Mouse (Mus musculus) limb, embryonic 11.5 days (tissue): ENCODE data around the gene Ccdc138. TPM values are rescaled to one million over a fixed set of nuclear protein-coding genes. Genes with fewer than 3 reads are reported as not detected.

Experiments used
- ATAC-seq: fragments of 200-750 bp; cut with Nextera tagmentation; 2 replicates; pipeline ENCODE4 v1.8.0; 2017; ENCODE audit warnings: low read depth; ENCODE audit not compliant: insufficient number of reproducible peaks, low FRiP score, low TSS enrichment
- DNase-seq: peaks from one replicate; pipeline ENCODE4 v3.0.0-alpha.2; 2015; ENCODE audit warnings: low spot score
- H3K27ac ChIP-seq: fragments of 300-500 bp; sonication (generic); replicated peaks from 2 replicates; pipeline ENCODE4 v1.5.1; 2014; ENCODE audit warnings: low read depth, mild to moderate bottlenecking, low read length
- H3K27me3 ChIP-seq: fragments of 300-500 bp; sonication (generic); 2 replicates; pipeline ENCODE4 v1.6.1; 2014; ENCODE audit warnings: mild to moderate bottlenecking, low read length, mixed read lengths; ENCODE audit not compliant: control insufficient read depth, insufficient read depth
- H3K36me3 ChIP-seq: fragments of 300-500 bp; sonication (generic); 2 replicates; pipeline ENCODE4 v1.6.1; 2014; ENCODE audit warnings: mild to moderate bottlenecking, low read length, moderate library complexity, mixed read lengths; ENCODE audit not compliant: control insufficient read depth, insufficient read depth
- H3K4me1 ChIP-seq: fragments of 300-500 bp; sonication (generic); 2 replicates; pipeline ENCODE4 v1.6.1; 2014; ENCODE audit warnings: low read length, mixed read lengths; ENCODE audit not compliant: control insufficient read depth, insufficient read depth
- H3K4me2 ChIP-seq: fragments of 300-500 bp; sonication (generic); 2 replicates; pipeline ENCODE4 v1.6.1; 2014; ENCODE audit warnings: low read depth, mild to moderate bottlenecking, moderate library complexity; ENCODE audit not compliant: severe bottlenecking
- H3K4me3 ChIP-seq: fragments of 300-500 bp; sonication (generic); 2 replicates; pipeline ENCODE4 v1.5.1; 2014; ENCODE audit warnings: low read depth, low read length
- H3K9ac ChIP-seq: fragments of 300-500 bp; sonication (generic); 2 replicates; pipeline ENCODE4 v1.6.1; 2014; ENCODE audit warnings: mild to moderate bottlenecking, low read length
- H3K9me3 ChIP-seq: fragments of 300-500 bp; sonication (generic); 2 replicates; pipeline ENCODE4 v1.6.1; 2016; ENCODE audit warnings: low read length; ENCODE audit not compliant: control insufficient read depth
- WGBS: fragments of 180-500 bp; shearing (Covaris S2); extraction: QIAGEN DNeasy Blood & Tissue Kit; methylation state at CpG from one replicate; pipeline ENCODE4 v1.1.7; 2014; 5-methylcytosine and 5-hydroxymethylcytosine counted together
- polyA plus RNA-seq: library from polyadenylated mRNA; unstranded; fragments of >200 nt; fragmentation: Nextera tagmentation; extraction: Ambion mirVana; gene quantifications from 2 replicates; pipeline ENCODE4 v1.2.1, GENCODE M21; 2014

Ccdc138 gene
- polyA plus RNA-seq = 9.2 and 9.5 TPM in 2 replicates

GRCm38 (mm10) chr10:58497320-58498284 is at the start of gene Ccdc138:
TSS of gene Ccdc138 (plus strand) at chr10:58497948.
- peak; percentile 92 for DNase-seq
- no peaks in the 10 kb centered on the region for H3K9me3 ChIP-seq
- no peaks in the 10 kb centered on the region for H3K27me3 ChIP-seq
- WGBS = 1% methylated on average over 49 of the region's 50 CpGs
- H3K9ac ChIP-seq = peak within 1 kb of the TSS; percentile 74
- peak within 1 kb of the TSS; percentile 64 for H3K4me3 ChIP-seq
- H3K36me3 ChIP-seq = peaks cover 3% of the 10 kb centered on the region; the same call in 1 of the 2 replicates
- H3K27ac ChIP-seq = peak within 1 kb of the TSS; percentile 65; the same call in 1 of the 2 replicates
- no peaks in the 10 kb centered on the region; the same call in 1 of the 2 replicates for H3K4me1 ChIP-seq
- H3K4me2 ChIP-seq = peak within 1 kb of the TSS; percentile 51
- peak; percentile 99 for ATAC-seq

GRCm38 (mm10) chr10:58451575-58451974 is 46.2 kb upstream of the Ccdc138 start:
- Histone ChIP-seq H3K4me2 (no peak overlapping the region), H3K9me3 (no peaks in the 10 kb centered on the region), H3K4me3 (no peak overlapping the region), H3K9ac (no peak overlapping the region), H3K36me3 (no peaks in the 10 kb centered on the region; the same call in 1 of the 2 replicates), H3K27ac (no peak overlapping the region), H3K4me1 (no peaks in the 10 kb centered on the region), H3K27me3 (no peaks in the 10 kb centered on the region)
- no peak for DNase-seq
- no peak for ATAC-seq

- Histone ChIP-seq H3K4me2 (no peak overlapping the region), H3K9ac (no peak overlapping the region), H3K36me3 (no peaks in the 10 kb centered on the region; the same call in 1 of the 2 replicates), H3K4me1 (no peaks in the 10 kb centered on the region), H3K9me3 (no peaks in the 10 kb centered on the region), H3K4me3 (no peak overlapping the region), H3K27me3 (no peaks in the 10 kb centered on the region), H3K27ac (no peak overlapping the region)
- ATAC-seq = no peak
- DNase-seq = no peak
- 91% methylated on average over 1 of the region's 1 CpGs for WGBS
Measured at GRCm38 (mm10) chr10:58452185-58452584, 45.6 kb upstream of the Ccdc138 start.

- DNase-seq (no peak), ATAC-seq (no peak)
- Histone ChIP-seq H3K27me3 (no peaks in the 10 kb centered on the region), H3K27ac (no peak overlapping the region), H3K9ac (no peak overlapping the region), H3K9me3 (no peaks in the 10 kb centered on the region), H3K4me1 (no peaks in the 10 kb centered on the region), H3K4me3 (no peak overlapping the region), H3K36me3 (peaks cover 10% of the 10 kb centered on the region; the same call in 1 of the 2 replicates), H3K4me2 (no peak overlapping the region)
- WGBS = 92% methylated on average over 1 of the region's 1 CpGs
Measured at GRCm38 (mm10) chr10:58459896-58460295, 37.9 kb upstream of the Ccdc138 start.

- no peaks in the 10 kb centered on the region for H3K4me1 ChIP-seq
- DNase-seq (no peak), ATAC-seq (no peak)
- H3K4me2 ChIP-seq = no peak overlapping the region
- no peak overlapping the region for H3K4me3 ChIP-seq
- WGBS = 94% methylated on average over 5 of the region's 5 CpGs
- no peaks in the 10 kb centered on the region for H3K9me3 ChIP-seq
- no peaks in the 10 kb centered on the region for H3K27me3 ChIP-seq
- H3K9ac ChIP-seq = no peak overlapping the region
- peaks cover 18% of the 10 kb centered on the region; the same call in 1 of the 2 replicates for H3K36me3 ChIP-seq
- H3K27ac ChIP-seq = no peak overlapping the region
Measured at GRCm38 (mm10) chr10:58477086-58477755, 20.5 kb upstream of the Ccdc138 start.

- DNase-seq (no peak), ATAC-seq (no peak)
- no peaks in the 10 kb centered on the region for H3K4me1 ChIP-seq
- 96% methylated on average over 2 of the region's 2 CpGs for WGBS
- no peak overlapping the region for H3K27ac ChIP-seq
- peaks cover 16% of the 10 kb centered on the region; the same call in 1 of the 2 replicates for H3K36me3 ChIP-seq
- no peak overlapping the region for H3K4me3 ChIP-seq
- no peaks in the 10 kb centered on the region for H3K27me3 ChIP-seq
- no peaks in the 10 kb centered on the region for H3K9me3 ChIP-seq
- no peak overlapping the region for H3K9ac ChIP-seq
- H3K4me2 ChIP-seq = no peak overlapping the region
Measured at GRCm38 (mm10) chr10:58478071-58478578, 19.6 kb upstream of the Ccdc138 start.

- Histone ChIP-seq H3K9me3 (no peaks in the 10 kb centered on the region), H3K27ac (no peak overlapping the region), H3K4me2 (no peak overlapping the region), H3K9ac (no peak overlapping the region), H3K36me3 (peaks cover 19% of the 10 kb centered on the region; the same call in 1 of the 2 replicates), H3K4me1 (no peaks in the 10 kb centered on the region), H3K4me3 (no peak overlapping the region), H3K27me3 (no peaks in the 10 kb centered on the region)
- DNase-seq = no peak
- 95% methylated on average over 4 of the region's 4 CpGs for WGBS
- ATAC-seq = no peak
Measured at GRCm38 (mm10) chr10:58479954-58480490, 17.7 kb upstream of the Ccdc138 start.

- H3K27me3 ChIP-seq = no peaks in the 10 kb centered on the region
- no peak overlapping the region for H3K4me3 ChIP-seq
- H3K27ac ChIP-seq = no peak overlapping the region
- no peak overlapping the region for H3K4me2 ChIP-seq
- no peaks in the 10 kb centered on the region for H3K9me3 ChIP-seq
- ATAC-seq (no peak), DNase-seq (no peak)
- peaks cover 10% of the 10 kb centered on the region for H3K36me3 ChIP-seq
- no peak overlapping the region for H3K9ac ChIP-seq
- WGBS = 91% methylated on average over 5 of the region's 5 CpGs
- no peaks in the 10 kb centered on the region for H3K4me1 ChIP-seq
Measured at GRCm38 (mm10) chr10:58491031-58491430, 6.7 kb upstream of the Ccdc138 start.
